Mouse (Mus musculus) retina, embryonic 14.5 days (tissue): ENCODE results near the gene Tmem268.
A peak's percentile ranks its signal among the peaks of the same experiment; 100 is the strongest.

ENCODE experiments used
- DNase-seq: peaks from one replicate; pipeline ENCODE4 v3.0.0-alpha.2; 2015; ENCODE audit warnings: low spot score

The Tmem268 gene

DNA sequence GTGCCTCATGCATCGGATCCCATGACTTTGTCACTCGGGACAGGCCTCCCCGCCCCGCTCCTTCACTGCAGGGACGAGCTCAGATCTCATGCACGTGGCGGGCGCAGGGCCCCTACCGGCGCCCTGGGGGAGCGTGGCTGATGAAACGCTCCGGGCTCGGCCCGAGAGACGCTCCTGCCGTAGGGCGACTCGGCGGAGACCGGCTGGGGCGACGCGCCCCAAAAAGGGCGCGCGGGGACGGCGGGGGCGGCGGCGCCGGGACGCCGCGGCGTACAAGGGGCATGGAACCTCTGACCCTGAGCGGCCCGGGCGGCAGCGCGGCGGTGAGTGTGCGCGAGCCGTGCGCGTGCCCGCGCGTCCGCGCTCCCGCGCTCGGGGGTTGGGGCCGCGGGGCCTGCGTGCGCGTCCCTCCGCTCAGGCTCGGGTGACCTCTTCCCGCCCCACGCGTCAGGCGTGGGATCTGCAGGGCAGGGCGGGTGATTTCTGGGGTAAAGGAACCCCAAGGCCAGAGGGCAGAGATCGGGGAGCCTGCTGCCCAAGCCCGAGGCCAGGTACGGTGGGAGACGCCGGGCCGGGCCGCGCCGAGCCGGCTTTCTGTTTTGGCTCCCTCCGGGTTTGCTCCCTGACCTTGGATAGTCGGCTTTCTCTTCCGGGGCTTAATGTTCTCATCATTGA is at the start of gene Tmem268:
Tmem268 (plus strand) TSS at position 375 of the 675 bp plus-strand sequence.
- DNase-seq = peak; percentile 74

DNA sequence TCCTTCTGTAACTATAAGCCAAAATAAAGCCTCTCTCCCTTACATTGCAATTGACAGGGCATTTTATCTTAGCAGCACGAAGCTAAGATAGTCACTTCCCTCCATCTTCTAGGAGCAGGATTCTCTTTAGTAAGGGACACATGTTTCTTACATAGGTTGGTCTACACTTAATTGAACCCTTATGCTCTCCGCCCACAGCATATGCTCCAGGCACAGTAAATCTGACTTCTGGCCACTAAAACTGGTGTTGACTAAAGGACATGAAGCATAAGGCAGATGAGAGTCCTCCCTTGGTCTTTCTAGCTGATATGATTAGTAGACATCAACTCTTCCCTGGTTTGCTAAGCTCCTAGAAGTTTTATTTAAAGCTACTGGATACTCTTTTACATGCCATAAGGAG is 45.7 kb upstream of the Tmem268 start:
- DNase-seq = no peak

DNA sequence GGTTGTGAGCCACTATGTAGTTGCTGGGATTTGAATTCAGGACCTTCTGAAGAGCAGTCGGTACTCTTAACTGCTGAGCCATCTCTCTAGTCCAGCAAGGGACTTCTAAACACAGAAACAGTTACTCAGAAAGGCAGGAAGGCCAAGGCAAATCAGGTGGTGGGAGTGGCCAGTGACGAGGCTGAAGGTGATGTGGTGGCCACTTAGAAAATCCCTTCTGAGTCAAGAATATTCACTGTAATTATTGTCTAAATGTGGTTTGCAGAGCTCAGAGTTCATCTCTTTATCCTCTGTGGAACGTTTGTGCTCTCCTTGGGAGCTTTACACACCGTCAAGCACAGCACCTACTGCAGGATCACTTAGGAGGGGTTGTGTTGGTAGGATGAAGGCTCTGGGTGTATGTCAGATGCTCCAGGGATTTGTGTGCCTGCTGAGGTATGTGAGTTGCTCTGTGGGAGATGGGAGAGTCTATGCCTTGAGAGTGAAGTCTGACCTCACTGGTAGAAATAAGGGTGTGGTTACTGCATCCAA is 44.1 kb upstream of the Tmem268 start:
- no peak for DNase-seq

DNA sequence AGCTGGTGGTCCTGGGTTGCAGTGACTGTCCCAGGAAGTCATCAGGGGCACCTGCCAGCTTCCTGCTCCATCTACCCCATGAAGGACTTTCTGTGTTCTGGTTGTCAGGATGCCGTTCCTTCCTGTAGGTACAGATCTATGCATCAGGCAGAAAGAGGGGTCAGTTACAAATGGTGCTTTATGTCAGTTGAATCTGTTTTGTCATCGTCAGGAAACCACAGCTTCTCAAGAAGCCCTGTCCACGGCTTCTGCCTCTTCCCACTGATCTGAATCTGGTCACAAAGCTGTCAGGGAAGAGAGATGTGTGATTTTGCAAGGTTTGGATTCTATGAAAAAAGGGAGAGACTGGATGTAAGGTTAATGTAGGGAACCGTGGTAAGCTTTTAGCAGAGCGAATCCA is 43.6 kb upstream of the Tmem268 start:
- no peak for DNase-seq

DNA sequence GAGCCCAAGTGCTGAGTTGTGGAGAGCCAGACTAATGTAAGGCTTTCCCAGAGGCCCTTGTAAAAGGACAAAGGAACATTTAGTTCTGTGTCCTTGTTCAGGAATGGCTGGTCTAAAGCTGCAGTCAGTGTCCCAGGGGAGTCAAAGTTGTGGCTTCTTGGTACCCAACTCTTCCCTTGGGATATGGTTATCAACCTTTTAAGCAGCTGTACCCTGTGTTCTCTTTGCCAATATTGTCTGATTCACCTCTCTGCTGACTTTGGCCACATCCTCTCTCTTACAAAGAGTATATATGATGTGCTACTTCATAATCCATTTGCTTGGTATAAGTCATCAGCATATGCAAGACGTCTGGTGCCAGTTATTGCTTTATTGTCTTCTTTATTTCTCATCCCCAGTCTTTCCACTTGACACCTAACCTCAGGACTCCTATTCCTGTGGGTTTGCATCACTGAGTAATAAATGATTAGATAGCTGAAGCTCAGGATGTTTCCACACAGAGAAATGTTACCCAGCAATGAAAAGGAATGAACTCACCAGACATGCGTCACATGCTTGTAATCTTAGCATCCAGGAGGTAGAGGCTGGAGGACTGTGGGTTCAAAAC is 36.7 kb upstream of the Tmem268 start:
- no peak for DNase-seq

DNA sequence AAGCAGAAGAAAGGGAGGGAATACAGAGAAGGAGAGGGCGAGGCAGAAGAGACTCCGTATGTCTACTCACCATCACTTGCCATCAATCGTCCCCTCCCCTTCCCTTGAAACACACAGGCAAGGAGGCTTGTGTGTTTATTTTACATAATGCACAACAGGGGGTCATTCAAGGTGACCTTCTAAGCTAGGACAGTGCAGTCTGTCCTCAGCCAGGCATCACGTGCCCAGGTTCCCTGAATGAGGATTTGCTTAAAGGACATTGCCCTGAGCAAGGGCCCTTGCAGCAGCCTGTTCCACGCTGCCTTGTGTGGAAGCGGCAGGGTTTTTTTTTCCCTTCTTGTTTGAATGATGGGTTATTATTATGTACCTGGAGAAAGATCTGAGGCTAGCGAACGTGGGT is 33.1 kb upstream of the Tmem268 start:
- DNase-seq = no peak

DNA sequence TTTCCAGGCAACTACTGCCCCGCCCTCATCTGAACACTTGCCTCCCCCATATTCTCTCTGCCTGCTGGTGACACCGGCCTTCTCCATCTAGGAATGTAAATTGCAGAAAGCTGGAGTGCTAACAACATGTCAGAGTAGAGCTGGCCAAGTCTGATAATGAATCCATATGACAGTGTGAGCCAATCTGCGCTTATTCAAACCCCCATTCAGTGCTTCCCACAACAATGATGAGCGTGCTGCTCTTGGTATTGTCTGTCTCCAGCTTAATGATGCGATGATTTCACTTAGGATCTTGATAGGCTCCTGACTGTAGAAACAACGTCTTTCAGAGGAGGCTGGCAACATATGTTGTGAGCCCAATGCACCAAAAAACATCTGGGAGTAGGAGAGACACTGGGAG is 29.6 kb upstream of the Tmem268 start:
- DNase-seq = peak; percentile 14

DNA sequence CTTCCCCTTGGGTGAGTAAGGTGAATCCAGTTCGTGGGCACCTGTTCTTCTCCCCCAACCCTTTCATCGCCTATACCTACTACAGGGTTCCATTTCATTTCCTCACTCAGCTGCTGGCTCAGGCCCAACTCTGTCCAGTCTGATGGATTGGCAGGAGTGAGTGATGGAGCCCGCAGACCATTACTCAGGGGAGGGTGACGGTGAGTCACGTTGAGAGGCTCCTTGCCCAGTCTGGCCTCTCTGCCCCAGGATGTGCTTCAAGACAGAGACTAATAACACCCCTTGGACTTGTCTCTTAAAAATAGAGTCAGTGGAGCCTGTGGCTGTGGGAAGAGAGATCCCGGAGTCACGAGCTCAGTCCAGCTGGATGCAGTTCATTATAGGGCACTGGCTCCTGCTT is 28.2 kb upstream of the Tmem268 start:
- no peak for DNase-seq

DNA sequence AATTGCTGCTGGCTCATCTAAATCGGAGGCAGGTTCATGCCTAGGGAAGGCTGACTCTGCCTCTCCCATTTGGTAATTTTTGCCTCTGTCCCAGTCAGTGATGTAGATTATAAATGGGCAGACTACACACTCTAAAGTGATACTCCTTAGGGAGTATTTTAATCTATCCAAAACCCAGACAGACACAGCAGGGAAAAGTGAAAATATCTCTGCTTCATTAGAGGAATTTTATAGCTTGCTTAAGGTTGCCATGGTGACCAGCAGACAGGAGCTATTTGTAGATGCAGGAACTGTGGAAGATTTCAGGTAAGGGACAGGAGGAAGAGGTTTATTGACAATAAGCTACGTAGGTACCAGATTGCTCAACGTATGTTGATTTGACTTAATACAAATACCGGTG is 21.0 kb upstream of the Tmem268 start:
- DNase-seq = no peak

DNA sequence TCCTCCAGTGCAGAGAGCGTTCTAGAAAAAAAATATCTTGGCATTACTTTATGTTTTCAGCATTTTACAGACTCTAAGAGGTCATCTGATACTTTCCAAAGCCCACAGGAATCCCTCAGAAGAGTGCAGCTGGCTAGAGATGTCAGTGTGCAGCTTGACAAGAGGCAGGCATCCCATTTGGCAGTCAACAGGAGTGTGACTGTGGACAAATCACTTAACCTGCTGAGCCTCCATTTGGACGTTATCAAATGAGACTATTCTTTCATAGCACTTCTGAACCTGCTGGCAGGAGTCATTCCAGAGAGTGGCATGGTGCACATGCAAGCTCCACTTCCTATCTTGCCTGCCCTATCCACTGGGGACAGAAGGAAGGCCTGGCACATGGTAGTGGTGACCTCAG is 16.4 kb upstream of the Tmem268 start:
- no peak for DNase-seq

DNA sequence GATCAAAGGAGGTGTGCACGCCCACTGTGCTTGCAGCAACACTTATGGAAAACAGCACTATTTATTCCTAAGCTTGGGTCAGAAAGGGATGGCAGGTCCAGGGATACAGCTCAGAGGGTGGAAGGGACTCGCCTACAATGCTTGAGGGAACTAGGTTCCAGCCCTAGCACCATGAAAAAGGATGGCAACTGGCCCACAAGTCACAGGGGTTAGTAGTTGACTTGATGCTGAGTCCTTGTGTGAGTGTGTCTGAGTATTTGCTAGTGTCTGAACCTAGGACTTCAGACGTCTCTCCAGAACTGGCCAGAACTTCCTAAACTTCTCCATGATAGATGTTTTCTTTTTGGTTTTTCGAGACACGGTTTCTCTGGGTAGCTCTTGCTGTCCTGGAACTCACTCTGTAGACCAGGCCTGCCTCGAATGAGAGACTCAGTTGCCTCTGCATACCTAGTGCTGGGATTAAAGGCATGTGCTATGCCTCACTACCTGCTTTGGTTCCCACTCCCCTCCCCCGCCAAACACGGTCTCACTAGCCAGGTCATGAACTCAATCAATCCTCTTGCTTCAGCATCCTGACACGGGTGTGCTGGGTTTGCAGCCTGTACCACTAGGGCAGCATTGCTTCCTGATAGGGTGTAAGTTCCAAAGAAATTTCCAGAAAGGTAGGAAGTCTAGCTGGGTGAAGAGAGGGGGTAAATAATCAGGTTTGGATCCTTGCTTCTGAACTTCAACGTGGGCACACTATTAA is 14.7 kb upstream of the Tmem268 start:
- DNase-seq = no peak

DNA sequence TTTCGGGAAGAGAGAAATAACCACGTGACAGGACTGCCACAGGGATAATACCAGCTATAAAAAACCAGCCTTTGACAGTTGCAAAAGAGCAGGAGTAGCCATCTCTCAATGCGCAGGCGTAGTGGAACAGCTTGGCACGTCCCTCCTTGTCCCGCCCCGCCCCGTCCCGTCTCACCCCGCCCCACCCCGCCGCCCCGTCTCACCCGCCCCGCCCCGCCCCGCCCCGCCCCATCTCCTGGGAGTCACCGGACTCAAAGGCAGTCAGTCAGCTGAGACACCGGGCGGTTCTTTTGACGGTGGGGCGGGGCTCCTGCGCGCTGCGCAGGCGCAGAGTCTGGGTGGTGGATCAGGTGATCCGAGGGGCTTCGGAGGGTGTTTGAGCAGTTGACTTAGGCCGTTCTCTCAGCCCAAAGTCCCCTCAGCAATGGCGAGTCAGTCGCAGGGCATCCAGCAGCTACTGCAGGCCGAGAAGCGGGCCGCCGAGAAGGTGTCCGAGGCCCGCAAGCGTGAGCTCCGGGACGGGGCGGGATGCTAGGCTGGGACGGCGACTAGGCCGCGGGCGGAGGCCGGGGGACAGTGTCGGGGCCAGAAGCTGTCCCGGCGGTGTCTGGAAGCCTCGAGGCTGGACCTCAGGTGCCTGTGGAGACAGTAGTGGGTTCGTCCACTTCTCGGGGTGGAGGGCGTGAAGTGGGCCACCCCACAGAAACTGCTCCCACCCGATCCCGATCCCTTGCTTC is 13.9 kb upstream of the Tmem268 start, which contains the start of gene Atp6v1g1:
Atp6v1g1 (plus strand) TSS at position 279 of the 737 bp plus-strand sequence.
- peak; percentile 95 for DNase-seq

DNA sequence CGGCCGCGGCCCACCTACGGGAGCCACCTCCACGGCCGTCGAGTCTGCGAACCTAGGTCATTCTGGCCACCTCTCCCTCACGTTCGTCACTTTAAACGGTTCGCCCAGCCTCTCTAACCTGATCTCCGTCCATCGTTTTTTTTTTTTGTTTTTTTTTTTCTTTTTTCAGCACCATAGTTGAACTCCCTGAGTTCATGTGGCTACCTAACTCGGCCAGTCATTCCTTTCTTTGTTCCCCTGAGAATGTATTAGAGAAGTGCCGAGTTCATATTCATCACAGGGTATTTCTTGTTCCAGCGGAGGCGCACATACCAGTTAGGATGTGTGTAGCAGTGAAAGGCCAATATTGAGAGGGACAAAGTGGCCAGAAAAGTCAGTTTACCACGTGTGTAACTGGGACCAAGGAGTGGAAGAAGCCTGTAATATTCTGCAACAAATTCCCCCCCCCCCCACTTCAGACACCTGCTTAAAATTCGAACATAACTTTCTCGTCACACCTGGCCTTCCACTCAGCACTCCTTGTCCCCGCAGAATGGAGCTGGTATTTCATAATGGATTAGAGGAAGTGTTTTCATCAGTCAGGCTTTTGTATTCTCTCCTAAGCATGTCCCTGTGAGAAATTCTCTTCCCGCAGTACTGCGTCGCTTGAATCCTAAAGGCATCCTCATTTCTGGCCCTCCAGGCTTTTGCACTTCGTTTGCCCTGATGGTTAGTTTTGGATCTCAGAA is 13.2 kb upstream of the Tmem268 start:
- no peak for DNase-seq

DNA sequence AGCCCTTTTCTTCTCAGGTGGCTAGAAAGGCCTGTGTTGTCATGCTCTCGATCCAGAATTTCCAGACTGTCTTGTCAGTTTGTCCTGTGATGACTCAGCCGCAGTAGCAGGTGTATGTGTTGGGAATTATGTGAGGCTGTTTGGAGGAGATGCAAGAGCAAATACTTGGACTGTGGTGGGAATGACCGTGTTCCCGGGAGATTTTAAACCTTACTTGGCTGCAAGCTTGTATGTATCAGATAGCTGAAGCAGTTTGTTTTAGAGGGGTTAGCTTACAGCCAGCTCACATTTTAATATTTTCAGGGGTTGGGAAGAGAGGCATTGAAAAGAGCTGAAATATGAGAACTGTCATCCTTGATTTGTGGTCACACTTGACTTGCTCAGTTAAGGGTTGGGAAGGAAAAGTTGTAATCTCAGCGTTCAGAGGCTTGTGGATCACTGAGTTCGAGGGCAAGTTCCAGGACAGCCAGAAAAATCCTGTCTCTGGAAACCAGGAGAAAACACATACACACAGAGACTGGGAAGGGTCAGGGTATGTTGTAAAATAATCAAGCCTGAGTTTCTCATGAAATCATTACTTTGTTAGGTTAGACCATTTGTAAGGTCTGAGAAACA is 12.0 kb upstream of the Tmem268 start:
- no peak for DNase-seq

DNA sequence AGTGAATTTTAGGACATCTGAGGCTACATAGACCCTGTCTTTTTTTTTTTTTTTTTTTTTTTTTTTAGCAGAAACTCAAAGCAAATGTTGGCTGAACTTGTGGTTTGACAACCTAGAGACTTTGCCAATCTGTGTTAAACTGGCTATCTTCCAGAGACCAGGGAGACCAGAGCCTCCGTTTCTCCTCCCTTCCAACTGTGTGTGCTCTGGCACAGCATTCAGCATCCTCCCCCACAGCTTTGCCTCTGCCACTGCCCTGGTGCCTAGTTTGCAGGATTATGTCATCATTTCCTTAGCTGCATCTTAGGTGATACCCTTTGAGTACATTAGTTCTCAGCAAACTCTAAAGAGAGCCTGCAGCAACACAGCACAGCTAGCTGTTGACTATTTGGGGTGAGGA is 10.8 kb upstream of the Tmem268 start:
- no peak for DNase-seq

DNA sequence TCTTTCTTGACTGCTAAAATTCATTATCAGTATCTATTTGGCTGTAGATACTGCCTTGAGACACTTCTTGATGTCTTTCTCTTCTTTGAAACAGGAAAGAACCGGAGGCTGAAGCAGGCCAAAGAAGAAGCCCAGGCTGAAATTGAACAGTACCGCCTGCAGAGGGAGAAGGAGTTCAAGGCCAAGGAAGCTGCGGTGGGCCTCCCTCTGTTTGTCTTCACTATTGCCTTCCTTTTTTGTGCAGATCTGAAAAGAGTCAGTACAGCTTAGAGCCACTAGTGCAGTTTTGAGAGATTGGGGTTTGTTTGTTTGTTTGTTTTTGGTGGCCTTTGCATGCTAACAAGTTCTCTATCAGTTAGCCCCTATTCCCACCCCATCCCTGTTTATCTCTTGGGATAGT is 10.1 kb upstream of the Tmem268 start:
- no peak for DNase-seq

DNA sequence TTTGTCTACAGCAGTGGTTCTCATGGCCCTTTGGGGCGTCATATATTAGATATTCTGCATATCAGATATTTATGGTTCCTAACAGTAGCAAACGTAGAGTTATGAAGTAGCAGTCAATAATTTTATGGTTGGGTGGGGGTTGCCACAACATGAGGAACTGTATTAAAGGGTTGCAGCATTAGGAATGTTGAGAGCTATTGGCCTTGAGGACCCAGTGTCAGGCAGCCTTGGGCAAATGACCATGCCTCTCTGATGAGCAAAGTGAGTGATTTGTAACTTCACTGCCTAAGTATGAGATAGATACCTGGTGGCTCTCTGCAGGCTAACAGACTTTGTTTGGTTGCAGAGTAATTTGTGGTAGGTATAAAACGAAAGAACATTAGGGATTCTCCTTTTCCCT is 7.7 kb upstream of the Tmem268 start:
- DNase-seq = no peak

DNA sequence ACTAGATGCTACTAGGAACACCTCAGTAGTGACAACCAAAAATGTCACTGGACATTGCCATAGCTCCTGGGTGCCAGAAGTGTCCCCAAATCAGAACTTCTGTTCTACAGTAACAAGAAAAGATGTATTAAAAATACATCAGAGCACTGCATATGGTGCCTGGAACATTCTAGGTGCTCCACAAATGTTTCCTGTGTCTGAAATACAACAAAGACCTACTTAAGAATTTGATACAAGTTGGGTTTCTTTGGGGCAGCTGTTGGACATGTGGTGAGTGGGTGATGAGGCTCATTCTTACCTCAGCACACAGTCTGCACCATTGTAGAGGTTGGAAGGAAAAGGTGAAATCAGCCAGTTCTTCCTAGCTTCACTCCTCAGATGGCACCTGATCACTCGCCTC is 5.7 kb upstream of the Tmem268 start:
- DNase-seq = no peak

DNA sequence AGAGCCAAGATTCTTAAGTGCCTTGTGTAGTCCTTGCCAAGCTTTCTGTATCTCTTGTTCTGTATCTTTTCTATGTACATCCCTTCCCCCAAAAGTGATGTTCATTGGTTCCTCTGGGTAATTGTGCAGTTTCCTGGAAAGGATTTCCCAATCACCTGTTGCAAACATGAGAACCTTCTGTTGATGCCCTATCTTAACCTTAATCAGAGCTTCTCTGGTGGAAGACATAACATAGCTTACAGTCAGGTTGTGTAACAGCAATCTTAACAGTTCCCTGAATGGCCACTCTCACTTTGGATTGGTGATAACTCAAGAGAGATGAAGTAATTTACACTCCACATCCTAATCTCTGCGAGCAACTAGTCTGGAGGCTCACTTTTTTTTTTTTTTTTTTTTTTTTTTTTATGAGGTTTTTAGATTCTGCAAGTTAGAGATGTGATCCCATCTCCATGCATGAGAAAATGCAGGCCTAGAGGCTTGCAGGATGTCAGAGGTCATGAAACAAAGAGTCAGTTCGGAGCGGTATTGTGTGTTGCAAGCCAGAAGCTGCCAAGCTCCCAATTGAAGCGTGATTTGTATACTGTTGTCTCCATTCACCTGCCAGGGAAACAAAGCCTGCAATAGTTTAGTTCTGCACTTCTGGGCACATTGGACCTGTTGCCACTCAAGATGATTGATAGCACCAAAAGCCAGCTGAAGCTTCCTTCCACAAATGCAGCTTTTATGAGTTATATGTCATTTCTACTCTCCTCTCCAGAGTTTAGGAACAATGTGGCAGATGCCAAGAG is 4.6 kb upstream of the Tmem268 start:
- DNase-seq = no peak

DNA sequence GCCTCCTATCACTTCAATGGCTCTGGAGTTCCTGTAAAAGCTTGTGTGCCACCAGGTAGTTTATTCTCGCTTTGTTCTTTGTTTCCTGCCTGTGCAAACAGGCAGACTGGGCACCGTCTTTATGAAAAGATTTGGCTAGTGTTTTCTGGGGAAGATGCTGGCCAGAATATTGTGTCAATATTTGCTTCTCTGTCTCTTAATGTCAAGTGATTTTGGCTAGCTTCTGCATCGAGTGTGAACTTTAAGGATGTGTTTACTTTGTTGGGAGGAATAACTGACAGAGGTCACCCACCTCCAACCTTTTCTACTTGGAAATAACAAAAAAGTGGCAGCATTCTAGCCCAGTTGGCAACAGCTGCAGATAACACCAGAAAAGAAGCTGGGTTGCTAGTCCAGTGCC is 4.0 kb upstream of the Tmem268 start:
- DNase-seq = no peak
